Mouse (Mus musculus): ENCODE measurements around the gene Tmem248. TPM values are rescaled to one million over a fixed set of nuclear protein-coding genes. Genes with fewer than 3 reads are reported as not detected.

Tmem248 gene
- 30.1 TPM for polyA plus RNA-seq (2014; fragmentation: Illumina TruSeq; extraction: RNeasy Lipid Tissue Mini Kit (QIAGEN cat#74804); ENCODE audit: insufficient read depth, low read depth, low replicate concordance)

DNA sequence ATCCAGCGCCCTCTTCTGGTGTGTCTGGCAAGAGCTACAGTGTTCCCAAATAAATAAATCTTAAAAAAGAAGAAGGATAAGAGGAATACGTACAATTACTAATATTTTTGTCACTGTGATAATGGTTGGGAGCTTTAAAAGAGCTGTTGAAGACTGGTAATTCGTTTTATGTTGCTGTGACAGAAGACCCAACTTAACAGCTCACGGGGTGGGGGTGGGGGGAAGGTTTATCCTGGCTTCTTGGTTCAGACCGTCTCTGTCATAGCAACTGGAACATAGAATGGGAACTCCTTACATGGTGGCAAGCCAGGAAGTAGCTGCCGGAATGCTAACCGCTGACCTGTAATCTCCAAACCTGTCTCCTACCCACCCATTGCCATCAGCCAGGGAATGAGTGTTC lies at the start of gene Tmem248:
Gene Tmem248 (plus strand): TSS at position 301 of the 400 bp plus-strand sequence.

DNA sequence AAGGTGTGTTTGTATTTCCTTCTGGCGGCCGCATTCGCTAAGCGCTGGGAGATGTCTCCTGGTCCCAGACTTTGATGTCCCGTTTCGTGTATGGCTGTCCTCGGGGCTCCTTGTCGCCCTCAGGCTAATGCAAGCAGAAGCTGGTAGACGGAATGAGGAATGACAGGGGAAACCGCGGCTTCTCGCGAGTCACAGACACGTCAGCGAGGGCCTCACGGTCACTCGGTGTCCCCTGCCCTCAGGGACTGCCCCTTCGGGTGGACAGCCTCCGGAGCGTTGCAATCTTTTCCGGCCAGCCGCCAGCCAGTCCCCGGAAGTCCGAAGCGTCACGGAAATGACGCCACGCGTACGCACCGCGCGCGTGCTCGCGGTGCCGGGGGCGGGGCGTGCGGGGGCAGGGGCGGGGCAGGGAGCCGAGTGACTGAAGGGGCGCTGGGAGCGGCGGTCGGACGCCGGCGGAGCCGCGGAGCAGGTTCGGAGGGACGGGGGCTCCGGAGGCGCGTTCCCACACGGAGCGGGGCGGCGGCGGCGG lies 45.4 kb upstream of the Tmem248 start, which contains the start of gene Rabgef1:
Gene Rabgef1 (plus strand): TSS at position 376 of the 532 bp plus-strand sequence.

DNA sequence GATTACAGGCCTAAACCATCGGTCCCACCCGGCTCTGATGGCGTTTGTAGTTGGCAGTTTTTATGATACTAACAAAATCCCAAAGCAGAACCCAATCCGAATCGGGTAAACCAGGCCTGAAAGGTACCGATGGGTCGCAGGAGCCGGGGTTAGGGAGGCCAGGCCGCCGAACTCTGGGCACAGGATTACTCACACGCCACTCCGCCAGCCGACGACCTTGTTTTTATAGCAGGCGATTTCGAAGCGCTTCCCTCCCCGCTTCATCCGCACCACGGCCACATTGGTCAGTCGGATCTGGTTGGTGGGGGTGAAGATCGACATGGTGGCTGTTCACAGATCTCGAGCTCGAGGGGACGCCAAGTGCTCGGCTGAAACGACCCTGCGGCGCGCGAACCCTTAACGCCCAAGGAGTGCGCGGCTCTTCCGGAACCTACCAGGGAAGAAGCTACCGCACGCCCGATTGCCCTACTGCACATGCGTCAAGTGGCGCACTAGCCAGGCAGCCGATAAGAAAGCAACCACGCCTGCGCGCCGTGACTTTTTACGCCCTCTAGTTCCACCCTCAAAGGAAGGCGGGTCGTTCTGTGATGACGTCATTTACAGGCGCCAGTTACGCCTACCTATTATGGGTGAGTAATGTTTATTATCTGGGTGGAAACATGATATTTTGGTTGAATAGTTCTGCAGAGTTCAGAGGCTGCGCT lies 38.3 kb downstream of the Tmem248 start, which contains the start of the genes Sbds and Tyw1:
Gene Sbds (minus strand): TSS at position 514 of the 704 bp plus-strand sequence.
Gene Tyw1 (plus strand): TSS at position 603 of the 704 bp plus-strand sequence.

Other genes with a start within 250 kb of the Tmem248 start
- gene Gusb, start 214.0 kb upstream of the Tmem248 start, polyA plus RNA-seq (2014; fragmentation: Illumina TruSeq; extraction: RNeasy Lipid Tissue Mini Kit (QIAGEN cat#74804); ENCODE audit: insufficient read depth, low read depth, low replicate concordance) = 32.9 TPM
- 23.1 TPM for gene Asl, start 187.8 kb upstream of the Tmem248 start, polyA plus RNA-seq (2014; fragmentation: Illumina TruSeq; extraction: RNeasy Lipid Tissue Mini Kit (QIAGEN cat#74804); ENCODE audit: insufficient read depth, low read depth, low replicate concordance)
- gene Crcp, start 187.8 kb upstream of the Tmem248 start, polyA plus RNA-seq (2014; fragmentation: Illumina TruSeq; extraction: RNeasy Lipid Tissue Mini Kit (QIAGEN cat#74804); ENCODE audit: insufficient read depth, low read depth, low replicate concordance) = 22.0 TPM
- 32.2 TPM for gene Tpst1, start 143.8 kb upstream of the Tmem248 start, polyA plus RNA-seq (2014; fragmentation: Illumina TruSeq; extraction: RNeasy Lipid Tissue Mini Kit (QIAGEN cat#74804); ENCODE audit: insufficient read depth, low read depth, low replicate concordance)
- gene Kctd7, start 72.2 kb upstream of the Tmem248 start, polyA plus RNA-seq (2014; fragmentation: Illumina TruSeq; extraction: RNeasy Lipid Tissue Mini Kit (QIAGEN cat#74804); ENCODE audit: insufficient read depth, low read depth, low replicate concordance) = 3.9 TPM
- 27.9 TPM for gene Rabgef1, start 45.3 kb upstream of the Tmem248 start, polyA plus RNA-seq (2014; fragmentation: Illumina TruSeq; extraction: RNeasy Lipid Tissue Mini Kit (QIAGEN cat#74804); ENCODE audit: insufficient read depth, low read depth, low replicate concordance)
- 112 TPM for gene Sbds, start 38.4 kb downstream of the Tmem248 start, polyA plus RNA-seq (2014; fragmentation: Illumina TruSeq; extraction: RNeasy Lipid Tissue Mini Kit (QIAGEN cat#74804); ENCODE audit: insufficient read depth, low read depth, low replicate concordance)
- 7.1 TPM for gene Tyw1, start 38.5 kb downstream of the Tmem248 start, polyA plus RNA-seq (2014; fragmentation: Illumina TruSeq; extraction: RNeasy Lipid Tissue Mini Kit (QIAGEN cat#74804); ENCODE audit: insufficient read depth, low read depth, low replicate concordance)
- not detected for gene Caln1, start 152.4 kb downstream of the Tmem248 start, polyA plus RNA-seq (2014; fragmentation: Illumina TruSeq; extraction: RNeasy Lipid Tissue Mini Kit (QIAGEN cat#74804); ENCODE audit: insufficient read depth, low read depth, low replicate concordance)
- gene A330070K13Rik, start 167.6 kb downstream of the Tmem248 start, polyA plus RNA-seq (2014; fragmentation: Illumina TruSeq; extraction: RNeasy Lipid Tissue Mini Kit (QIAGEN cat#74804); ENCODE audit: insufficient read depth, low read depth, low replicate concordance) = not detected

Data from lung, adult 10 weeks (tissue).